7 mouse cellular contexts compared by ENCODE assay signal in the genomic region with DNA sequence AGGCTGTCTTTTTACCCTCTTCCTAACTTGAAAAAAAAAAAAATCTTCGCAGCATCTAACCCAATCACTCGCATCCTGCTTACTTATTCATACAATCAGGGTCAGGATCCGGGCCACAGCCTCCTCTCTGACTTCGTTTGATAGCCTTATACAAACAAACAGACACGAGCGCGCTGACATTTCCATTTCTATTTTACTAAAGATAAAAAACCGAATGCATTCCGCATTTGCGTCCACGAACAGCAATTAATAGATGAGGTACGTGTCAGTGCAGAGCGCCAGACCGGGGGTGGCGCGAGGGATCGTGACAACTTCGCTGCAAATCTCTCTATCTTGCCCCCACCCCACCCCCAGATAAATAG. TPM values are rescaled to one million over a fixed set of nuclear protein-coding genes. Genes with fewer than 3 reads are reported as not detected.
DNase-seq lines count a peak whose midpoint lies in the region; ATAC-seq lines count a peak whose summit lies in the region.

A gene (minus strand): TSS at position 248 of the 362 bp plus-strand sequence.

- ATAC-seq in embryonic facial prominence, embryonic 14.5 days (ENCODE audit: low read depth), result no peak
- no peak for ATAC-seq in hindbrain, embryonic 15.5 days (ENCODE audit: low FRiP score, low read depth)
- no peak for ATAC-seq in limb, embryonic 15.5 days (ENCODE audit: insufficient number of reproducible peaks, low FRiP score, low TSS enrichment, low read depth)
- peak; percentile 34 for ATAC-seq in neural tube, embryonic 13.5 days (ENCODE audit: low read depth)

- DNase-seq in urinary bladder, postnatal 14 days (ENCODE audit: low spot score), result peak; percentile 4
- DNase-seq in urinary bladder, postnatal 36 days (ENCODE audit: low spot score in 2 of 2), result no peak
- DNase-seq in embryonic facial prominence, embryonic 14.5 days (ENCODE audit: low spot score), result peak; percentile 30
- DNase-seq in natural killer cell, adult 2 months (ENCODE audit: low spot score in 2 of 2), result no peak

- no peaks in the 10 kb centered on the region for H3K36me3 ChIP-seq in embryonic facial prominence, embryonic 14.5 days (ENCODE audit: control insufficient read depth, insufficient read depth, low read length)
- H3K36me3 ChIP-seq in hindbrain, embryonic 15.5 days, result no peaks in the 10 kb centered on the region
- H3K36me3 ChIP-seq in limb, embryonic 15.5 days, result no peaks in the 10 kb centered on the region
- H3K36me3 ChIP-seq in neural tube, embryonic 13.5 days, result no peaks in the 10 kb centered on the region

- H3K4me3 ChIP-seq in embryonic facial prominence, embryonic 14.5 days (ENCODE audit: low read depth, low read length), result peak within 1 kb of the TSS; percentile 72
- peak within 1 kb of the TSS; percentile 85 for H3K4me3 ChIP-seq in hindbrain, embryonic 15.5 days
- H3K4me3 ChIP-seq in limb, embryonic 15.5 days, result peak within 1 kb of the TSS; percentile 54
- H3K4me3 ChIP-seq in neural tube, embryonic 13.5 days, result peak within 1 kb of the TSS; percentile 76

- H3K4me1 ChIP-seq in embryonic facial prominence, embryonic 14.5 days (ENCODE audit: control insufficient read depth, insufficient read depth, low read length), result peaks cover 16% of the 10 kb centered on the region; the same call in 1 of the 2 replicates
- peaks cover 24% of the 10 kb centered on the region for H3K4me1 ChIP-seq in hindbrain, embryonic 15.5 days (replicated peaks)
- H3K4me1 ChIP-seq in limb, embryonic 15.5 days, result peaks cover 18% of the 10 kb centered on the region
- peaks cover 19% of the 10 kb centered on the region for H3K4me1 ChIP-seq in neural tube, embryonic 13.5 days (replicated peaks)

- under 1% methylated on average over 18 of the region's 18 CpGs for WGBS in embryonic facial prominence, embryonic 14.5 days
- under 1% methylated on average over 18 of the region's 18 CpGs for WGBS in hindbrain, embryonic 15.5 days
- under 1% methylated on average over 18 of the region's 18 CpGs for WGBS in limb, embryonic 15.5 days
- WGBS in neural tube, embryonic 13.5 days, result under 1% methylated on average over 18 of the region's 18 CpGs

- H3K9ac ChIP-seq in embryonic facial prominence, embryonic 14.5 days (ENCODE audit: low read depth, low read length), result peak within 1 kb of the TSS; percentile 71
- peak within 1 kb of the TSS; percentile 78 for H3K9ac ChIP-seq in hindbrain, embryonic 15.5 days
- H3K9ac ChIP-seq in limb, embryonic 15.5 days, result peak within 1 kb of the TSS; percentile 33
- peak within 1 kb of the TSS; percentile 82 for H3K9ac ChIP-seq in neural tube, embryonic 13.5 days

- peak within 1 kb of the TSS; percentile 52 for H3K27ac ChIP-seq in embryonic facial prominence, embryonic 14.5 days (replicated peaks; ENCODE audit: low read depth, low read length)
- peak within 1 kb of the TSS; percentile 68 for H3K27ac ChIP-seq in hindbrain, embryonic 15.5 days (replicated peaks)
- H3K27ac ChIP-seq in limb, embryonic 15.5 days, result peak within 1 kb of the TSS; percentile 40
- H3K27ac ChIP-seq in neural tube, embryonic 13.5 days (replicated peaks), result peak within 1 kb of the TSS; percentile 15

- peaks cover 6% of the 10 kb centered on the region; the same call in 1 of the 2 replicates for H3K27me3 ChIP-seq in embryonic facial prominence, embryonic 14.5 days (replicated peaks; ENCODE audit: control insufficient read depth, insufficient read depth, low read length)
- peaks cover 10% of the 10 kb centered on the region for H3K27me3 ChIP-seq in hindbrain, embryonic 15.5 days
- H3K27me3 ChIP-seq in limb, embryonic 15.5 days, result peaks cover 21% of the 10 kb centered on the region; the same call in 1 of the 2 replicates
- peaks cover 31% of the 10 kb centered on the region for H3K27me3 ChIP-seq in neural tube, embryonic 13.5 days

- peak within 1 kb of the TSS; percentile 98 for H3K4me2 ChIP-seq in embryonic facial prominence, embryonic 14.5 days (ENCODE audit: low read depth, low read length)
- peak within 1 kb of the TSS; percentile 99 for H3K4me2 ChIP-seq in hindbrain, embryonic 15.5 days
- H3K4me2 ChIP-seq in limb, embryonic 15.5 days, result peak within 1 kb of the TSS; percentile 90
- H3K4me2 ChIP-seq in neural tube, embryonic 13.5 days, result peak within 1 kb of the TSS; percentile 98

- H3K9me3 ChIP-seq in embryonic facial prominence, embryonic 14.5 days (ENCODE audit: control insufficient read depth, low read length), result no peaks in the 10 kb centered on the region
- no peaks in the 10 kb centered on the region for H3K9me3 ChIP-seq in hindbrain, embryonic 15.5 days
- H3K9me3 ChIP-seq in limb, embryonic 15.5 days, result no peaks in the 10 kb centered on the region
- no peaks in the 10 kb centered on the region for H3K9me3 ChIP-seq in neural tube, embryonic 13.5 days

RNA-seq across cellular contexts. Expression of the gene that starts here (rescaled TPM):
- 2.1 and 3.0 TPM in 2 replicates for polyA plus RNA-seq in embryonic facial prominence, embryonic 14.5 days (2014; fragmentation: Nextera tagmentation; extraction: Ambion mirVana)
- 3.2 and 4.4 TPM in 2 replicates for polyA plus RNA-seq in hindbrain, embryonic 15.5 days (2015; fragmentation: Nextera tagmentation; extraction: Ambion mirVana)
- 2.6 and 2.7 TPM in 2 replicates for polyA plus RNA-seq in limb, embryonic 15.5 days (2015; fragmentation: Nextera tagmentation; extraction: Ambion mirVana)
- 2.2 TPM in 2 replicates for polyA plus RNA-seq in neural tube, embryonic 13.5 days (2015; fragmentation: Nextera tagmentation; extraction: Ambion mirVana)

Comparison
In these comparisons a context has a peak if more than half of its experiments do, and no peak if none do; other contexts are left out.
1. DNase-seq: peak in urinary bladder, postnatal 14 days (single experiment) and embryonic facial prominence, embryonic 14.5 days (single experiment); none in urinary bladder, postnatal 36 days (0 of 2) and natural killer cell, adult 2 months (0 of 2).
2. H3K27ac ChIP-seq: peak in every context shown above with its lines; median percentile 68 in hindbrain, embryonic 15.5 days; 52 in embryonic facial prominence, embryonic 14.5 days; 40 in limb, embryonic 15.5 days; 15 in neural tube, embryonic 13.5 days.
3. Peak in every context shown above with its lines, with median percentiles within 50 percentile points of each other: H3K4me2 ChIP-seq, H3K4me3 ChIP-seq and H3K9ac ChIP-seq.